Mouse (Mus musculus): ENCODE measurements around the gene Celf5. TPM values are rescaled to one million over a fixed set of nuclear protein-coding genes. Genes with fewer than 3 reads are reported as not detected.

The Celf5 gene
- total RNA-seq, 4 experiments from 2014 or later = 0.17 to 2.5 (median 1.7) TPM

- no peak for DNase-seq
These were observed 15.1 kb upstream of the Celf5 start for GRCm38 (mm10) chr10:81497401-81498270.

DNA sequence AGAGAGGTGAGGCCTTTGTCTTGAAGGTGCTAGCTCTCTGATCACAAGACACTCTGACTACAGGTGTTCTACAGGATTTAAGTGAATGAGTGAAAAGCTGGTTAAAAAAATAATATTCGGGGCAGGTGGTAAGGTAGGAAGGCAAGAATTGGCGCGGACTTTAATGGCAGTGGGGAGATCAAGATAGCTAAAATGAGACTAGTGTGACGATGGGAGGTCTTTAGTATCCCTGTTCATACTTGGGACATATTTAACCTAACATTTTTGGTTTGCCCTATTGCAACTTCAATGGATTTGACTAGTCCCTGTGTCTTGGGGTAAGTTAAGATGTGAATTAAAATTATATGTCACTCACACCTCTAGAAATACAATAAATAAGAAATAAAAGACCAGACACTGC is 14.5 kb upstream of the Celf5 start:
- DNase-seq = no peak

DNA sequence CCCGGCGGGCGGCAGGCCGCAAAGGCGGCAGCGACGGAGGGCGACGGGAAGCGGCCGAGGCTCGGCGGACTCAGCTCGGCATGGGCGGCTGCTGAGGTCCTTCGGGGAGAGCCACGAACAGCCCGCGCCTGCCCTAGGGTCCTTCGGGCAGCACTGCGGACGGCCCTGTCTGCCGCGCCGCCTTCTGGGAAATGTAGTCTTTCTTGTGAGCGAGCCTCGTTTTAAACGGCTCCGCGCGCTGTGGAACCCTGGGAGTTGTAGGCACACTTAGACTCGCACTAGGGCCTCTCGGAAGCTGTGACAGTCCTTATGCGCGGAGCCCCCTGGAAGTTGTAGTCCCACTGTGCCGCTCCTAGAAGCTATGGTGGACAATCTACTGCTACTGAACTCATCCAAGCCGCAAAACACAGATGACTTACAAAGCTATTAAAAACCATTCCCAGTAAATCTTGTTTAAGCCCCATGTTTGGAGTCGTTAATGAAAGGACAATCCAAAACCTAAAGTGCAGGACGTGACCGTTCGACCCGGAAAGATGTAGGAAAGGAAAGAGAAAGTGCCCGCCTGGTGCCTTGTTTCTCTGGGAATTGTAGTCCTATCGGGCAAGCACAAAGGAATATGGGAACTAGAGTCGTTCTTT is 13.9 kb upstream of the Celf5 start, which contains the start of gene Ncln:
TSS of gene Ncln (minus strand) at position 129 of the 638 bp plus-strand sequence.
- peak; percentile 97 for DNase-seq

- no peak for DNase-seq
These were observed 13.2 kb upstream of the Celf5 start for GRCm38 (mm10) chr10:81495616-81496263.

- no peak for DNase-seq
These were observed 12.6 kb upstream of the Celf5 start for GRCm38 (mm10) chr10:81495151-81495550.

GRCm38 (mm10) chr10:81494260-81495041 is 11.9 kb upstream of the Celf5 start:
- no peak for DNase-seq

DNA sequence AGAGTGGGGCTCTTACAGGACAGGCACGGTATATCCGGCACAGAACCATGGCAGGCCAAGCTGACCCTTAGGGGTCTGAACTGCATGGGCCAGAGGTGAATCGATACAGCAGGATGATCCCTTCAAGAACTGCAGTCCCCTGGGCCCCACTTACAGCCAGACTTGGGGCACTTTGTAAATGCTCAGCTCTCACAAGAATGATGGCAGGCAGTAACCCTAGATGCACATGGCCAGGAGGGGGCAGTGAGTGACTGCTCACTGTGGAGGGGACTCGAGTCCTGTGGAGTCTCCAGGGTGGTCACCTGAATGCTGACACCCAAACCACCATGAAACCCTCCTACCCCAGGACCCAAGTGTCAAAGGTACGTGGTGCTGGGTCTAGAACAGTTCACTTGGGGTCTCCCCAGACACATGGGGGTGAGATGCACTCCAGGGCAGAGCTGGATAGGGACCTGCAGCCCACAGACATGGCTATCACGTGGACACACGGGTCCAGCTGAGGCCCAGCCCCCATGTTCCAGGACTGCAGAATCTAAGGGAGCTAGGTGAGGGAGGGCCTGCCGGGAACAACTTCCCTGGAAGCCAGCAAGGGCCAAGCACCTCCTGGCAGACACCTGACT is 11.2 kb upstream of the Celf5 start:
- DNase-seq = no peak

- no peak for DNase-seq
These were observed 10.2 kb upstream of the Celf5 start for GRCm38 (mm10) chr10:81492606-81493240.

DNA sequence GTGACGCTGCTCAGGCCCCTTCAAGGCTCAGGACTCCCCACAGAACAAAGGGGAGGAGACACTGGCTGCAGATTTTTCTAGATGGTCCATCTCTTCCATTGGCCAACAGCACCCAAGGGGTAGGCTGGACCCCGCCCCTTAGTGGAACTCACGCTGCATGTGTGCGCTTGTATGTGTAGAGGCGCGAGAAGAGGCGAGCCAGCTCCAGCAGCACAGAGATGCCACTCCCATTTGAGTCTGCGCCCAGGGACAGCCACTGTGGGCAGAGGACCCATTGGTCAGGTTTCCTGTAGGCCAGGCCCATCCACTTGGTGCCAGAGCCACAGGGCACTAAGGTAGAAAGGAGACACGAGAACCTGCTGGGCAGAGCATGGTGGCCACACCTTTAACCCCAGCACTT is 8.5 kb upstream of the Celf5 start:
- DNase-seq = no peak

DNA sequence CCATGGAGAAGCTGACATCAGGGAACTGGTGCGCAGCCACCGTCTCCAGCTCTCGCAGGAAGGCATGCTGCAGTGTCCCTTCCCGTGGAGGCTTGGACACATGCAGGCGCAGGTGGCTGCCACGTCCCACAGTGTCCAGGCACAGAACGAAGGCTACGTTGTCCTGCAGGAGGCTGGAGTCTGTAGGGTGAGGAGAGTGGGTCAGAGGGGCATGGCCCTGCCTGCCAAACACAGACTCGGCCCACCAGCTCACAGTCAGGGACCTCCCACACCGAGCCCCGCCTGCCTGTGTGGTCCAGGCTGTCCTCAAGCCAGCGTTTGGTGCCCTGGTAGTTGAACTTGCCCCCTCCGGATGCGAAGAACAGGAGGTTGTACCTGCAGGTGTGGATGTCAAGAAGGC is 7.4 kb upstream of the Celf5 start:
- DNase-seq = no peak

DNA sequence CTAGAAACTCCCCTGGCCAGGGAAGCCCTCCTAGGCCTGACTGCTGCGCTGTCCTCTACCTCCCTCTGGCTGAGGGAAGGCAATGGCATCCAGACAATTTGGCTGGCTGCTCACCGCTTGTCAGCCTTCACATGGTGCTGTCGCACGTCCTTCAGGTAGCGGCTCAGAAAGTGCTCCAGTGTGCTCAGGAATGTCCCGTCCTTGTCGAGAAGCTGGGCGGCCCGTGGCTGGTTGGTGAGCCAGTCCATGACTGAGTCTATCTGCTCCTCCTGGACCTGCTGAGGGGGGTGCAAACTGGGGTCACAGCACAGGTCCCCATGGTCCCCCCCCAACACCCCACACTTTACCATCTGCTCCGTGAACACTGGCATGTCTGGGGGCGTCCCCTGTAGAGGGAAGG is 5.6 kb upstream of the Celf5 start:
- DNase-seq = no peak

DNA sequence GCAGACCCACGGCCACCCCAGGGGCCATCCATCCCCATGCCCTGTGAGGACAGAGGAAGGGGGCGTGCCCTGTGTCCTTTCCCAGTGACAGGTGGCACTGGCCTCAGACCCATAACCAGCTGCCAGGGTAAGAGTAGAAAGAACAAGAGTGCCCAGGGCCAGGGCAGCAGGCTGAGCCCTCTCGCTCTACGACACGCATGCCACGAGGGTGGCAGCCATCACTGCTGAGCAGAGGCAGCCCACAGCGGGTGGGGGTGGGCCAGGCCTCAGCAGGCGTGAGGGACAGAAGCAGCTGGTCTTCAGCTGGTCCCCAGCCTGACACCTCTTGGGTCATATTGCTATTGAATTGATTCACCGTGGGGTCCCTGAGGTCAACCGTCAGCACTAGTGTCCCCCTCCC is 4.0 kb upstream of the Celf5 start:
- DNase-seq = no peak

DNA sequence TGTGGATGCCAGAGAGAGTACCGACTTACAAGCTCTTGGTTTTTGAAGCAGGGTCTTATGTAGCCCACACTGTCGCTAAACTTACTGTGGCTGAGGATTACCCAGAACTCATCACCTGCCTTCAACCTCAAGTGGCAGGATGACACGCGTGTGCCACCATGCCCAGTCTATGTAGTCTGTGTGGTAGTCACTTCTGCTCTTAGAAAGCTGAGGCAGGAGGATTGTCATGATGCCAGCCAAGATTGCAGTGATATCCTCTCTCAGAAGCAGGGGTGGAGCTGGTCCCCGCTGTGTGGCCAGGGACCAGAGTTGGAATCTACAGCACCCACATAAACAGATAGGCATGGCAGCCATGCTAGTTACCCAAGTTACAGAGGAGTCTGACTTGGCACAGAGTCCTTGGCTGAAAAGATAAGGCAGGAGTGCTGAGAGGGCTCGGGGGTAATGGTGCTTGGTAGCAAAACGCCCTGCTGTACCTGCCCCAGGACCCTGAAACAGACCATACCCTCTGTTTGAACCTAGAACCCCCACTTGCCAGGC is 3.0 kb upstream of the Celf5 start:
- DNase-seq = no peak

DNA sequence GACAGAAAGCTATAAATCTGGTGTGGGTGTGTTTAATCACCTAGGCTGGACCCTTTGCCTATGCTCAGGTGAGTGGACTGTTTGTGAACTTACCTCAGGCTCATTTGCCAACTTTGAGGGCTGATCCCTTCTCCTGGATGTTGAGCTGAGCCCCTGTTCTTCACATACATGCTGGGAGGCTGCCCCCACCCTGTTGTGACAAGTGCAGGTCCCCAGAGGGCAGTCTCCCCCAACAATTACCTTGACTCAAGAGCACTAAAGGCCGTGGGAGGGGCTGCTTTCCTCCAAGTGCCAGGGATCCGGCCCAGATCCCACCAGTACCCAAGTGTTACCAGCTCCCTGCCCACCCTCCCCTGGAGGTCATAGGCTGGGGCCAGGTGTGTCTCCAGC is 2.5 kb upstream of the Celf5 start:
- DNase-seq = no peak

GRCm38 (mm10) chr10:81484441-81485059 is 2.0 kb upstream of the Celf5 start:
- no peak for DNase-seq

DNA sequence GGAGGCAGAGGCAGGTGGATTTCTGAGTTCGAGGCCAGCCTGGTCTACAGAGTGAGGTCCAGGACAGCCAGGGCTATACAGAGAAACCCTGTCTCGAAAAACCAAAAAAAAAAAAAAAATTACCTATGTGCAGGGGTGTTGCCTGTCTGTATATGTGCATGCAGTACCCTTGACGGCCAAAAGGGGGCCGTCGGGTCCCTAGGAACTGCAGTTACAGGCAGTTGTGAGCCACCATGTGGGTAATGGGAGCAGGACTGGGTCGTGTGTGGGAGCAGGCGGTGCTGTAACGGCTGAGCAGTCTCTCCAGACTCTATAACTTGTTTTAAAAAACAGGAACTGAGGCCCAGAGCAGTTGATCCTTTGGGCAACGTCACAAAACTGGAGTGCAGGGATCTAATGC is 1.5 kb upstream of the Celf5 start:
- DNase-seq = no peak

DNA sequence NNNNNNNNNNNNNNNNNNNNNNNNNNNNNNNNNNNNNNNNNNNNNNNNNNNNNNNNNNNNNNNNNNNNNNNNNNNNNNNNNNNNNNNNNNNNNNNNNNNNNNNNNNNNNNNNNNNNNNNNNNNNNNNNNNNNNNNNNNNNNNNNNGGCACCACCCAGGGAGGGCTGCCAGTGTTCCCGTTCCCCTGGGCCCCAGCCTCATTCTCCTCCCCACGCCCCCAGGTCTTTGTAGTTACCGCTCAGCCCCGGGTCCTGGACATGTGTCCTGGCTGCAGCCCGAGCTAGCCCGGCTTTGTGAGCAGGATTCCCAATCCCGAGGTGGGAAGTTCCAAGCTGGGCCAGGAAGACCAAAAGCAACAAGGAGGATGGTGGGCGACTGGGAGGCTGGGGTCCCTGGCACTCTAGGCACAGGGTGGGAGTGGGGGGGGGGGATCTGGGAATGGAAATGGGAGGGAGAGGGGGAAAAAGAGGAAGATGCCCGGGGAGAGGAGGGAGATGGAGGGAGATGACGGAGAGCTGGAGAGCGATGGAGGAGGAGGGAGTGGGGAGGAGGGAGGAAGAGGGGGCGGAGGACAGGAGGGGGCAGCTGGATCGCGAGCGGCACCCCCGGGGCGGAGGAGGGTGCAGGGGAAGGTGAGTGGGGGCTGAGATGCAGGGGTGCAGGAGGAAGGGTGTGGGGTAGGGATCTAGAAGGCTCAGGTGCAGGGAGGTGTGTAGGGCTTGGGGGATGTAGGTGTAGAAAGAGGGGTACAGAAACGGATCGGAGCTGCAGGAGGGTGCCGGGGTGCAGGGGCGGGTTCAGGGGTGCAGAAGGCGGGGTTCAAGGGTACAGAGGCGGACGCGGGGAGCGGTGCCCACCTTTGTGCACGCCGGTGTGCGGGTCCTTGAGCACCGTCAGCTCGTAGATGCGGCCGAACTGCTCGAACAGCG is 640 bp downstream of the Celf5 start:
- no peak for DNase-seq

DNA sequence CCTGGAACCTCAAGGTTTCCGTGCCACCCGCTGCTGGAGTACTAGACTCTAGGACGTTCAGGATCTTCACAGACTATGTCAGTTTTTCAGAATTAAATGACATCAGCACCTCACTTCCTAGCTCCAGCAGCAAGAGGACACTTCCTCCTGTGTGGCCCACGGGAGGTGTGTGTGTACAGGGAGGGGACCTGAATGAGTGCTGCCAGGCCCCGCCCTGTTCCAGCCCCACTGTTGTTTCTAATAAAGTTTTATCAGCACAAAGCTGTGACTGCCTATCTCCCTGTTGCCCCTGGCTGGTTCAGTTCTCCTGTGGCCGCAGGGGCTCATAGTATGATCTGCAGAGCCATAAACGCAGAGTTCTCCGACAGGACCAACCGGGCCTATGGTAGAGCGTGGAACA is 8.0 kb downstream of the Celf5 start:
- no peak for DNase-seq

GRCm38 (mm10) chr10:81473003-81473451 is 9.5 kb downstream of the Celf5 start:
- no peak for DNase-seq

Measured in adrenal gland, adult 8-10 months (tissue).